Mouse (Mus musculus) frontal cortex, adult (tissue): ENCODE results near the gene AF067061.
"Not testable (repeated sequence)": the region's sequence is repeated elsewhere in the genome, so short reads cannot be mapped to it uniquely, and the experiment has no call there.

ENCODE experiments used
- ATAC-seq: cut with Nextera tagmentation; 2 replicates; pipeline ENCODE4 v1.9.2; 2017; ENCODE audit warnings: mild to moderate bottlenecking, moderate library complexity, mixed read lengths; ENCODE audit not compliant: low TSS enrichment

AF067061 gene

GRCm38 (mm10) chr13:120262870-120263269 lies at the start of gene AF067061:
AF067061 (plus strand) TSS chr13:120263114.
- not testable (repeated sequence) for ATAC-seq

- not testable (repeated sequence) for ATAC-seq
These were observed 47.1 kb upstream of the AF067061 start, which contains the start of gene Gm21762 for GRCm38 (mm10) chr13:120215847-120216246. Gm21762 (minus strand) TSS chr13:120215947.

GRCm38 (mm10) chr13:120220922-120221321 lies 42.0 kb upstream of the AF067061 start:
- not testable (repeated sequence) for ATAC-seq

- not testable (repeated sequence) for ATAC-seq
These were observed 39.8 kb upstream of the AF067061 start for GRCm38 (mm10) chr13:120223012-120223659.

GRCm38 (mm10) chr13:120231798-120232197 lies 31.1 kb upstream of the AF067061 start:
- ATAC-seq = peak; percentile 27; the same call in 1 of the 2 replicates

GRCm38 (mm10) chr13:120232447-120233049 lies 30.4 kb upstream of the AF067061 start:
- ATAC-seq = not testable (repeated sequence)

- ATAC-seq = not testable (repeated sequence)
These were observed 24.1 kb upstream of the AF067061 start, which contains the start of gene Gm21731 for GRCm38 (mm10) chr13:120238811-120239210. Gm21731 (plus strand) TSS chr13:120239111.

GRCm38 (mm10) chr13:120251208-120251924 lies 11.5 kb upstream of the AF067061 start:
- ATAC-seq = not testable (repeated sequence)

GRCm38 (mm10) chr13:120258817-120259658 lies 3.9 kb upstream of the AF067061 start:
- not testable (repeated sequence) for ATAC-seq

- not testable (repeated sequence) for ATAC-seq
These were observed 3.2 kb upstream of the AF067061 start for GRCm38 (mm10) chr13:120259718-120260117.

- not testable (repeated sequence) for ATAC-seq
These were observed 14.9 kb downstream of the AF067061 start for GRCm38 (mm10) chr13:120277837-120278236.

GRCm38 (mm10) chr13:120278784-120279183 lies 15.9 kb downstream of the AF067061 start:
- no peak for ATAC-seq

GRCm38 (mm10) chr13:120299324-120299894 lies 36.5 kb downstream of the AF067061 start:
- ATAC-seq = no peak

- ATAC-seq = no peak
These were observed 37.1 kb downstream of the AF067061 start, which contains the start of gene BC147527 for GRCm38 (mm10) chr13:120299991-120300442. BC147527 (plus strand) TSS chr13:120300392.

- ATAC-seq = no peak
These were observed 37.9 kb downstream of the AF067061 start for GRCm38 (mm10) chr13:120300853-120301252.

- no peak for ATAC-seq
These were observed 47.8 kb downstream of the AF067061 start for GRCm38 (mm10) chr13:120310749-120311148.

- no peak for ATAC-seq
These were observed 50.7 kb downstream of the AF067061 start for GRCm38 (mm10) chr13:120313584-120313983.
